Mouse (Mus musculus) CH12.LX (cell line): ENCODE measurements around the gene Adamtsl4.

ENCODE experiments used
- CTCF ChIP-seq, 2 experiments: IDR thresholded peaks in 1 of 2; conservative IDR thresholded peaks in 1 of 2; 2 replicates each; pipeline ENCODE4 v1.5.1; 2011 to 2012; ENCODE audit warnings: low read depth in 2 of 2, low read length in 2 of 2, improper control_type of control experiment in 1 of 2, inconsistent platforms in 1 of 2, mild to moderate bottlenecking in 1 of 2, moderate library complexity in 1 of 2
- GABPA ChIP-seq: IDR thresholded peaks from 2 replicates; pipeline ENCODE4 v1.6.1; 2012; ENCODE audit warnings: low read depth, low read length, improper control_type of control experiment, inconsistent platforms; ENCODE audit not compliant: insufficient replicate concordance
- HCFC1 ChIP-seq: IDR thresholded peaks from 2 replicates; pipeline ENCODE4 v1.6.1; 2012; ENCODE audit warnings: low read depth, mild to moderate bottlenecking, inconsistent platforms, low read length, improper control_type of control experiment
- MAX ChIP-seq: IDR thresholded peaks from 2 replicates; pipeline ENCODE4 v1.6.1; 2011; ENCODE audit warnings: low read length, improper control_type of control experiment
- POLR2A ChIP-seq: IDR thresholded peaks from 2 replicates; pipeline ENCODE4 v1.6.1; 2011; ENCODE audit warnings: low read depth, mild to moderate bottlenecking, improper control_type of control experiment, low read length
- POLR2AphosphoS2 ChIP-seq: IDR thresholded peaks from 2 replicates; pipeline ENCODE4 v1.6.1; 2011; ENCODE audit warnings: low read depth, low read length, improper control_type of control experiment
- TBP ChIP-seq: conservative IDR thresholded peaks from 2 replicates; pipeline ENCODE4 v1.6.1; 2011; ENCODE audit warnings: low read depth, low read length, improper control_type of control experiment
- ZMIZ1 ChIP-seq: IDR thresholded peaks from 2 replicates; pipeline ENCODE4 v1.6.1; 2012; ENCODE audit warnings: low read depth, mild to moderate bottlenecking, inconsistent platforms, low read length, improper control_type of control experiment

DNA sequence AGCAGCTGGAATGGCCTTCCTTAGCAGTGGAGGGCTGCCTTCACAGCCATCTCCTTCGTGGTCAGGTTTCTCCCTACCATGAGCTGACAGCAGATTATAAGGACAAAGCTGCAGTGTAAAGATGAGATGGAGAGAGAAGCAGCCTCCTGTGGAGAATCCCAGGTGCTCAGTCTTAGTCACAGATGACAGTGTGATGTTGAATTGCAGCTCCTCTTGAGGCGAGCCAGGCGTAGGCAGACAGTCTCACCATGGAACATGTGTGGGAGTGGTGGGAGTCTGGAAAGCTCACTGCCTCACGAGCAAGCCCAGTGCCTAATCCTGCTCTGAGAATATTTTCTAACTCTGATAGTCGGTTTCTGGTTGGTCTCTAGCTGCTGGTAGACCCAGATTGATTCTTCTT lies 60.0 kb downstream of the Adamtsl4 start:
- TF ChIP-seq HCFC1, result no peak
- TF ChIP-seq ZMIZ1, result no peak
- TF ChIP-seq POLR2AphosphoS2, result no peak
- TF ChIP-seq GABPA, result no peak
- no peak for TF ChIP-seq POLR2A
- TF ChIP-seq TBP, result no peak
- no peak for TF ChIP-seq CTCF (conservative IDR thresholded peaks at IDR 0.05 in 1 of 2, IDR thresholded peaks at IDR 0.05 in 1 of 2; ENCODE audit: low read depth in 2 of 2, low read length in 2 of 2)
- TF ChIP-seq MAX, result no peak
